Mouse (Mus musculus): ENCODE data around the gene Cpz. TPM values are rescaled to one million over a fixed set of nuclear protein-coding genes. Genes with fewer than 3 reads are reported as not detected.

Gene Cpz
- polyA plus RNA-seq, 1 experiment from 2014 or later, result 1.2 TPM

DNA sequence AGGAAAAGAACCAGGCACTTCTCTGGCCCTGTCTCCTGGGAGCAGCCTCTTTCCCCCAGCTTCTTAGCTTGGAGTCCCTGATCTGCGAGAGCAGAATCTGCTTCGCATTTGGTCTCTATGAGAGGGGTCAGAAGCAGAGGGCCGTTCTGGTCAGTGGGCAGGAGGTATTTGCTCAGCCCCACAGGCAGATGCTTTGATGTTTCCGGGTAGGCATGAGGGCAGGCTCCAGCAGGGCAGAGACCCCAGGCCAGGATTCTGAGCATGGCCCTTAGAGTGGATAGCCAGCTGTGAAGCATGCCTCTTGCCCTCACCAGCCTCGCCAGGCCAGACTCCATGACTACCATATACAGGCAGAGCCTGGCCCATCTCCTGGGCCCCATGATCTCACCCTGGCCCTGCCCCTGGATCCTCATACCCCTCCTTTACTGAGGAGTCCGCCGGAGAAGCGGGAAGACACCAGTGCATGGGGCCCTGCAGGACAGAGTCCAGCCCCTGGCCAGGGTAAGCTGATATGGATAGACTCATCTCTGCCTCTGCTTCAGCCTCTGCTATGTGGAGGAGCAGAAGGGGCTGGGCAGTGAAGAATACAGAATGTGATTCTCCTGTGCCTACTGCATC is 30.6 kb downstream of the Cpz start:
- H3K4me3 ChIP-seq (ENCODE audit: low read length), result no peak overlapping the region
- H3K9me3 ChIP-seq (ENCODE audit: control insufficient read depth, low read length), result no peaks in the 10 kb centered on the region
- H3K27me3 ChIP-seq (replicated peaks; ENCODE audit: control insufficient read depth, insufficient read depth, low read length), result no peaks in the 10 kb centered on the region
- no peak overlapping the region for H3K9ac ChIP-seq (ENCODE audit: low read depth, low read length)
- no peak overlapping the region for H3K27ac ChIP-seq (ENCODE audit: low read depth, low read length)
- H3K4me2 ChIP-seq (ENCODE audit: low read length), result no peak overlapping the region
- H3K36me3 ChIP-seq (ENCODE audit: control insufficient read depth, insufficient read depth, low read length), result no peaks in the 10 kb centered on the region
- 47% methylated on average over 8 of the region's 8 CpGs for WGBS
- ATAC-seq, result no peak
- no peaks in the 10 kb centered on the region for H3K4me1 ChIP-seq (ENCODE audit: control insufficient read depth, insufficient read depth, low read depth, low read length)

DNA sequence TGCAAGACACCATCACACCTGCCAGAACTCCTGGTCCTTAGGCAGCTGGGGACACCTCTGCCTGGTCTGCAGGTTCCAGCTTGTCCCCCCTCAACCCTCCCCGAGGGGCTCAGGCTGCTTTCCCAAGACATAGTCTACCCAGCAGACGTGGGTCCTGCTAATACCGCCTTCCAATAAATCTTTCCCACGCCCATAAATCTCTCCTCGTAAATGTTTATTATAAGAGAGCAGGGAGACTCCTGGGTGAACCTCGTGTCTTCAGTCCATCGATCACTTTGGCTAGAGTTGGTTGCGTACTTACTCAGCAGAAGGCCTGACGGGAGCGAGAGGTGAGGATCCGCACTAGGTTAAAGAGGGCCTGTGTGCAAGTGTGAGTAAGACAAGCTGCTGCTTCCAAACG is 31.7 kb downstream of the Cpz start:
- H3K4me2 ChIP-seq (ENCODE audit: low read length), result no peak overlapping the region
- H3K27me3 ChIP-seq (replicated peaks; ENCODE audit: control insufficient read depth, insufficient read depth, low read length), result no peaks in the 10 kb centered on the region
- no peaks in the 10 kb centered on the region for H3K36me3 ChIP-seq (ENCODE audit: control insufficient read depth, insufficient read depth, low read length)
- no peak overlapping the region for H3K9ac ChIP-seq (ENCODE audit: low read depth, low read length)
- ATAC-seq, result no peak
- H3K27ac ChIP-seq (ENCODE audit: low read depth, low read length), result no peak overlapping the region
- 83% methylated on average over 12 of the region's 12 CpGs for WGBS
- H3K4me3 ChIP-seq (ENCODE audit: low read length), result no peak overlapping the region
- no peaks in the 10 kb centered on the region for H3K4me1 ChIP-seq (ENCODE audit: control insufficient read depth, insufficient read depth, low read depth, low read length)
- H3K9me3 ChIP-seq (ENCODE audit: control insufficient read depth, low read length), result no peaks in the 10 kb centered on the region

DNA sequence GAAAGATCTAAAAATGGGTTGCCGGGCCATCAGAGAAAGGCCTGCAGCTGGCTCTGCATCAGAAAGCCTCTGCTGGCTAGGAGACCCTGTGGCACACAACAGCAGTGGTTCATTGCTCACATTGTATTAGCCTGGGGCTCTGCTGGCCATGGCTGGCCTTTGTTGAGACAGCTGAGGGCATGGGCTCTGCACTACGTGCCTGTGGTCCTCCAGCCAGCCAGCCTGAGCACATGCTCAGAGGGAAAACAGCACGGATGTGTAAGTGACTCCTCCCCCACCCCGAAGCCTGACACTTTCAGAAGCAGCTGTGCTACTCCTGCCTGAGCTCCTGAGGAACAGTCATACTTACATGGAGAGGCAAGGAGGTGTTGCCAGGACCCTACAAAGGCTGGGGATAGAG is 46.0 kb downstream of the Cpz start:
- Histone ChIP-seq H3K27me3 (replicated peaks; ENCODE audit: control insufficient read depth, insufficient read depth, low read length) (no peaks in the 10 kb centered on the region; the same call in 1 of the 2 replicates), H3K9me3 (ENCODE audit: control insufficient read depth, low read length) (no peaks in the 10 kb centered on the region), H3K4me2 (ENCODE audit: low read length) (no peak overlapping the region), H3K27ac (ENCODE audit: low read depth, low read length) (no peak overlapping the region), H3K9ac (ENCODE audit: low read depth, low read length) (no peak overlapping the region), H3K36me3 (ENCODE audit: control insufficient read depth, insufficient read depth, low read length) (no peaks in the 10 kb centered on the region), H3K4me1 (ENCODE audit: control insufficient read depth, insufficient read depth, low read depth, low read length) (peaks cover 2% of the 10 kb centered on the region; the same call in 1 of the 2 replicates), H3K4me3 (ENCODE audit: low read length) (no peak overlapping the region)
- ATAC-seq, result no peak
- WGBS, result 37% methylated on average over 4 of the region's 4 CpGs

DNA sequence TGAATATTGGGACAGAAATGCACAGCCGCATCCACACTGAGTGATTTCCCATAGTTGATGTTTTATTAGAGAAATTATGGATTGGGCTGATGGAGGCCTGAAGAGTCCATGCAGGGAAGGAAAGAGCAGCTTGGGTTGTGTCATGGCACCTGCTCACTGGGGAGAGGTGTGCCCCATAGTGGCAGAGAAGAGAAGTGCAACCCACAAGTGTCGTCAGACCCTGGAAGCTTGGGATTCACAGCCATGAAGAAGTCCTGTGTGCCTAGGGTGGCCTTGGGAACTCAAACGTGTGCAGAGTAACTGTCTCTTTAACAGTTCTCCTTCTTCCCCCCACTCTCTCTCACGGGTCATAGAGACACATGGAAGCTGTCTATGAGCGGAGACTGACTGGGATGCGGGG is 50.3 kb downstream of the Cpz start:
- H3K4me2 ChIP-seq (ENCODE audit: low read length), result no peak overlapping the region
- no peaks in the 10 kb centered on the region for H3K9me3 ChIP-seq (ENCODE audit: control insufficient read depth, low read length)
- no peaks in the 10 kb centered on the region; the same call in 1 of the 2 replicates for H3K27me3 ChIP-seq (replicated peaks; ENCODE audit: control insufficient read depth, insufficient read depth, low read length)
- ATAC-seq, result no peak
- H3K4me1 ChIP-seq (ENCODE audit: control insufficient read depth, insufficient read depth, low read depth, low read length), result peaks cover 2% of the 10 kb centered on the region; the same call in 1 of the 2 replicates
- WGBS, result 41% methylated on average over 6 of the region's 6 CpGs
- H3K9ac ChIP-seq (ENCODE audit: low read depth, low read length), result no peak overlapping the region
- no peak overlapping the region for H3K4me3 ChIP-seq (ENCODE audit: low read length)
- no peak overlapping the region for H3K27ac ChIP-seq (ENCODE audit: low read depth, low read length)
- no peaks in the 10 kb centered on the region for H3K36me3 ChIP-seq (ENCODE audit: control insufficient read depth, insufficient read depth, low read length)

DNA sequence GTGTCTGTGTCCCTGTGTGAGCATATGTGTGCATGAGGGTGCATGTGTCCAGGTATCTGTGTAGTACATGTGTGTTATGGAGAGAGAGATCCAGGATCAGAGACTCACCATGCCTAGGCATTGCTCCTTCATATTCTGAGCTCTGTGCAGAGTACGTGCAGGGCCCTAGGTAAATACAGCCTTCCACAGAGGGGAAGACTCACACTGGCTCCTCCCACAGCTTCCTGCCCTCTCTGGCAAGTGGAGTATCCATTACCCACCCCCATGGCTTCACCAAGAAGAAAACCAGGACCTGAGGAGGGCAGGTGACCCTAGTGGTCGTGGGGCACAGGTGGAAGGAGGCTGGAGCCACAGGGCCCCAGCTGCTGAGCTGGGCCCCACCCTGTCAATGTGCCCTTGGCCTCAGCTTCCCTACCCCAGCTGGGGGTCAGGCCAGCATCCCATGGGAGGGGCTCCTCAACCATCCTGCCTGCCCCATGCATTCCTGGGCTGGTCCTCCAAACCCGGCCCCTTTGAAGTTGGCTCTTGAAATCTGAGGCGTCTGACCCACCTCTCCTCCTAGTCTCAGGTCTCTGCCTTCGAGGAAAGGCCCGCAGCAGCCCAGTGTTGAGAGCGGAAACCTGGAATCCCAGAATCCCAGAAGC is 54.5 kb downstream of the Cpz start:
- 56% methylated on average over 7 of the region's 7 CpGs for WGBS
- no peak overlapping the region for H3K4me3 ChIP-seq (ENCODE audit: low read length)
- H3K9ac ChIP-seq (ENCODE audit: low read depth, low read length), result no peak overlapping the region
- H3K4me1 ChIP-seq (ENCODE audit: control insufficient read depth, insufficient read depth, low read depth, low read length), result peaks cover 3% of the 10 kb centered on the region; the same call in 1 of the 2 replicates
- H3K27ac ChIP-seq (ENCODE audit: low read depth, low read length), result no peak overlapping the region
- H3K36me3 ChIP-seq (ENCODE audit: control insufficient read depth, insufficient read depth, low read length), result no peaks in the 10 kb centered on the region
- H3K4me2 ChIP-seq (ENCODE audit: low read length), result no peak overlapping the region
- H3K9me3 ChIP-seq (ENCODE audit: control insufficient read depth, low read length), result no peaks in the 10 kb centered on the region
- H3K27me3 ChIP-seq (replicated peaks; ENCODE audit: control insufficient read depth, insufficient read depth, low read length), result peaks cover 3% of the 10 kb centered on the region; the same call in 1 of the 2 replicates
- no peak for ATAC-seq

DNA sequence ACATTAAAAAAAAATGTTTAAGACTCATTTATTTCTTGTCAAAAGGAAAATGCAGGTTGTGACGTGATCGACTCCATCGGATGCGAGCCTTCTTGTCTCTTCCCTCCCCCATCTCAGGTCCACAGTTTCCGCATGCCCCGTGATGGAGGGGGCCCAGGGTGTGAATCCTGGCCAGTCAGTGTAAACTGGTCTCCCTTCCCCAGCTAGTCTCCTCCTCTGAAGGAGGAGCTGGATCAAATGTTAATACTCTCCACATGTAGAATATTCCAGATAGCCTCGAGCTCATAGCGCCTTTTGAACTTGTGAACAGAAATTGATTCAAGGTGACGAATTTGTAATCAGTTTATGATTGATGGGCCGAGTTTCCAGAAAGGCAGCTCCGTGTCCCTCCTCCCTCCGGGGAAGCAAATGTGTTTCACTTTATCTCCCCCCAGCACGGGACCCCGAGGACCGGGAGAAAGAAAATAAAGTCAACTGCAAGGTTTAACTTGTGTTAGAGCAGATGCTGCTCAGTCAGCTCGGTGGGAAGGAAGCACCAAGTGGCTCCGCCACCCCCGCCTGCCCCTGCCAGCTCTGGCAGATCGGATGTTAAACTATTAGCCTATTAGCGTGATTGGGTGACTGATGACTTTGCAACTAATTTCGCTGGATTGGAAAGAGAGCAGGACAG is 59.4 kb downstream of the Cpz start:
- Histone ChIP-seq H3K4me2 (ENCODE audit: low read length) (no peak overlapping the region), H3K36me3 (ENCODE audit: control insufficient read depth, insufficient read depth, low read length) (no peaks in the 10 kb centered on the region), H3K27ac (ENCODE audit: low read depth, low read length) (no peak overlapping the region), H3K9ac (ENCODE audit: low read depth, low read length) (no peak overlapping the region), H3K4me1 (ENCODE audit: control insufficient read depth, insufficient read depth, low read depth, low read length) (peaks cover 3% of the 10 kb centered on the region; the same call in 1 of the 2 replicates), H3K27me3 (replicated peaks; ENCODE audit: control insufficient read depth, insufficient read depth, low read length) (peaks cover 6% of the 10 kb centered on the region), H3K9me3 (ENCODE audit: control insufficient read depth, low read length) (no peaks in the 10 kb centered on the region), H3K4me3 (ENCODE audit: low read length) (no peak overlapping the region)
- WGBS, result 44% methylated on average over 21 of the region's 21 CpGs
- no peak for ATAC-seq

DNA sequence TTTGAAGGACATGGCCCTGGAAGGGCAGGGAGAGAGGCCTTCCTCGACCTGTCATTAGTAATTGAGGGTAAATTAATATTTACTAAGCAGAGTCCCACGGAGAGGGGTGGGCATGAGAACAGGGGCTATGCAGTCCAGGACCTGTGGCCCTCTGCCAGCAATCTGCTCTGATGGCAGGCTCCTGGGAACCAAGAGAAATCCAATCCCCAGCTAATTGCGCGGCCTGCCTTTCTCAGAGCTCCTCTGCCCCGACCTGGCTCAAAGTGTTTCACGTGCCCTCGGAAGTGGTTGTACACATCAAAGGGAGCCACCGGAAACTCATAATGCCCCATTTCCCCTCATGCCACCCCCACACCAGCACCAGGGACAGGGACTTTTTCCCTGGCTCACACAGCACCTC is 63.4 kb downstream of the Cpz start:
- Histone ChIP-seq H3K4me3 (ENCODE audit: low read length) (no peak overlapping the region), H3K9ac (ENCODE audit: low read depth, low read length) (no peak overlapping the region), H3K27me3 (replicated peaks; ENCODE audit: control insufficient read depth, insufficient read depth, low read length) (peaks cover 2% of the 10 kb centered on the region; the same call in 1 of the 2 replicates), H3K4me2 (ENCODE audit: low read length) (no peak overlapping the region), H3K4me1 (ENCODE audit: control insufficient read depth, insufficient read depth, low read depth, low read length) (peaks cover 3% of the 10 kb centered on the region; the same call in 1 of the 2 replicates), H3K36me3 (ENCODE audit: control insufficient read depth, insufficient read depth, low read length) (no peaks in the 10 kb centered on the region), H3K27ac (ENCODE audit: low read depth, low read length) (no peak overlapping the region), H3K9me3 (ENCODE audit: control insufficient read depth, low read length) (no peaks in the 10 kb centered on the region)
- 57% methylated on average over 8 of the region's 8 CpGs for WGBS
- no peak for ATAC-seq

DNA sequence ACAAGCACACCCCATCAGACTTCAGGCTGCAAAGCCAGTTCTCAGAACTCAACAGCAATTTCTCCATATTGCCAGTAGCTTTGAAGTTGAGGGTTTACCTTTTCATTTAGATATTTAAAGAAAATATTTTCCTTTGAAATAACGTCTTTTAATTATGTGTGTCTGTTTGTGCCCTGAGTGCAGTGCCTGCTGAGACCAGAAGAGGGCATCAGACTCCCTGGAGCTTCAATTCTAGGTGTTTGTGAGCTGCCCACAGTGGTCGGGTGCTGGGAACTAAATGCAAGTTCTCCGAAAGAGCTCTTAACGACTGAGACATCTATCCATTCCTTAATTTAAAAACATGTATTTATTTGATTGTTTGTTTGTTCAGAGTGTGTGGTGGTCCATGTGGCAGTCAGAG is 65.7 kb downstream of the Cpz start:
- Histone ChIP-seq H3K27ac (ENCODE audit: low read depth, low read length) (no peak overlapping the region), H3K4me2 (ENCODE audit: low read length) (no peak overlapping the region), H3K4me3 (ENCODE audit: low read length) (no peak overlapping the region), H3K9me3 (ENCODE audit: control insufficient read depth, low read length) (no peaks in the 10 kb centered on the region), H3K9ac (ENCODE audit: low read depth, low read length) (no peak overlapping the region), H3K36me3 (ENCODE audit: control insufficient read depth, insufficient read depth, low read length) (no peaks in the 10 kb centered on the region), H3K27me3 (replicated peaks; ENCODE audit: control insufficient read depth, insufficient read depth, low read length) (0 out of 2 replicates have a peak, but pooled peaks cover 2% of the 10 kb centered on the region), H3K4me1 (ENCODE audit: control insufficient read depth, insufficient read depth, low read depth, low read length) (peaks cover 3% of the 10 kb centered on the region)
- ATAC-seq, result no peak
- 72% methylated on average over 4 of the region's 4 CpGs for WGBS

DNA sequence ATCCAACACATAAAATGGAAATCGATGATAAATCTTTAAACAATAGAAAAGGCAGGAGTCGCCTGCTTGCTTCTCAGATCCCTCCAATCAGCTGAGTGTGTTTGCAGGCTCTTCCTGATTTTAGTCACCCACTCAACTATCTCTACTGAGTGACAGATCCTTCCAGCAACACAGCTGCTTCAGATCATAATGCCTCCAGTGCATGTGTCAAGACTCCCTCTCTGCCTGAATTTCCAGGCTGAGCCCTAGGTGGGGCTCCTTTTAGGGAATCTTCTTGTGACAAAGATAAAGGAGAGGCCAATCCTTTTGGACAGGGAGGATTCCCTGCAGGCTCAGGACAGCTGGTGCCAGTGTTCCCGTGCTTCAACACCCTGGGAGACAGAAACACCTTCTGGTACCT is 67.2 kb downstream of the Cpz start:
- Histone ChIP-seq H3K4me1 (ENCODE audit: control insufficient read depth, insufficient read depth, low read depth, low read length) (peaks cover 11% of the 10 kb centered on the region), H3K27ac (ENCODE audit: low read depth, low read length) (no peak overlapping the region), H3K9me3 (ENCODE audit: control insufficient read depth, low read length) (no peaks in the 10 kb centered on the region), H3K36me3 (ENCODE audit: control insufficient read depth, insufficient read depth, low read length) (no peaks in the 10 kb centered on the region), H3K27me3 (replicated peaks; ENCODE audit: control insufficient read depth, insufficient read depth, low read length) (0 out of 2 replicates have a peak, but pooled peaks cover 2% of the 10 kb centered on the region), H3K4me3 (ENCODE audit: low read length) (no peak overlapping the region), H3K9ac (ENCODE audit: low read depth, low read length) (no peak overlapping the region), H3K4me2 (ENCODE audit: low read length) (no peak overlapping the region)
- WGBS, result 67% methylated on average over 3 of the region's 3 CpGs
- ATAC-seq, result no peak
